Mouse (Mus musculus) embryonic fibroblast, embryonic 13.5 days (primary cell): ENCODE data around the gene Emg1.
A peak's percentile ranks its signal among the peaks of the same experiment; 100 is the strongest.

ENCODE experiments used
- CTCF ChIP-seq: IDR thresholded peaks from 2 replicates; pipeline ENCODE4 v1.5.1; 2011; ENCODE audit warnings: mild to moderate bottlenecking, control low read depth, low read length, moderate library complexity, borderline replicate concordance; ENCODE audit not compliant: insufficient read depth
- POLR2A ChIP-seq: IDR thresholded peaks from 2 replicates; pipeline ENCODE4 v1.6.1; 2011; ENCODE audit warnings: low read depth, mild to moderate bottlenecking, control low read depth, low read length, moderate library complexity

DNA sequence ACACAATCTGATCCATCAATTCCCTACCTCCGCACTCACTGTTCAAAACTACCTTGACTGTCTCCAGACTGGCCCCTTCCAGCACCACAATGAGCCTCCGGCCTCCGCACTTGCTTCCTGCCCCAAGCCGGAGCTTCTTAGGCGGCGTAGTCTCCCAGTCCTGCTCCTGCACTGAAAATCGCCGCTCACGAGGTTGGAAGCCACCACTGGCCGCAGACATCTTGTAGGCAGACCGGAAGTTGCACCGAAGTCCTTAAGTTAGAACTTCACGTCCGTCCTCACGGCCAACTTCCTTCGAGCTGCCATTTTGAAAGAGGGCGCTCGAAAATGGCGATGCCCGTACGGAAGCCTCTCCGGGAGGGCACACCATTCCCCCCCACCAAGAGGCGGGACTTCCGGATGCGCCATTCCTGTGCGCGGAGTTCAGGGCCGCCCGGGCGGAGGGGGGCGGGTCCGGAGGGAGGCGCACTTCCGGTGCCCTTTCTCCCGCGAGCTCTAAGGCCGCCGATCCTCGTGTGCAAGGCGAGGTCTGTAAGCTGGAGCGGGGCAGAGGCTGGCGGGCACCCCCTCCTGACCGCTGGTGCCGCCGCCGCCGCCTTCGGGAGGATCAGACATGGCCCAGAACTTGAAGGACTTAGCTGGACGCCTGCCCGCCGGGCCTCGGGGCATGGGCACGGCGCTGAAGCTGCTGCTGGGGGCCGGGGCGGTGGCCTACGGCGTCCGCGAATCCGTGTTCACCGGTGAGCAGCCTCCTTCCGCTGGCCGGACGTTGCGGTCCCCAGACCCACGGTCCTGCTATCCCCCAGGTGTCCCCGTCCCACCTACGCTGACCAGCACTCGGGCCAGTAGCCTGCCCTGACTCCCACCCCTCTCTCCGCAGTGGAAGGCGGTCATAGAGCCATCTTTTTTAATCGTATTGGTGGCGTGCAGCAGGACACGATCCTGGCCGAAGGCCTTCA, at the start of gene Emg1, which contains the start of gene Phb2:
- TF ChIP-seq POLR2A (peak; percentile 65), CTCF (no peak)
